Mouse (Mus musculus) common myeloid progenitor, adult 5-6 weeks (primary cell): ENCODE results near the gene Anapc11. TPM values are rescaled to one million over a fixed set of nuclear protein-coding genes. Genes with fewer than 3 reads are reported as not detected.

Source experiments
- ATAC-seq: replicated peaks from 2 replicates; pipeline ENCODE4 v1.8.0; 2016; ENCODE audit warnings: low read depth, mild to moderate bottlenecking, moderate TSS enrichment, inconsistent platforms; ENCODE audit not compliant: poor library complexity, severe bottlenecking
- total RNA-seq: library from RNA; stranded (forward); fragments of 200-1000, 187-1606 nt; gene quantifications from 2 replicates; pipeline ENCODE4 v1.2.3, GENCODE M21; 2017

The Anapc11 gene
- total RNA-seq, 1 experiment from 2014 or later, result 27.2 TPM

- peak; percentile 16; the same call in 1 of the 2 replicates for ATAC-seq
These were observed 43.6 kb downstream of the Anapc11 start for GRCm38 (mm10) chr11:120641869-120642268.

GRCm38 (mm10) chr11:120642939-120643600, 44.8 kb downstream of the Anapc11 start:
- peak; percentile 30 for ATAC-seq

- peak; percentile 96 for ATAC-seq
These were observed 45.4 kb downstream of the Anapc11 start, which contains the start of gene Pycr1 for GRCm38 (mm10) chr11:120643601-120643987. Pycr1 (minus strand) TSS chr11:120643769.

GRCm38 (mm10) chr11:120647047-120647830, 49.0 kb downstream of the Anapc11 start:
- no peak for ATAC-seq

- ATAC-seq, result no peak; the same call in 1 of the 2 replicates
These were observed 49.8 kb downstream of the Anapc11 start, which contains the start of gene Myadml2 for GRCm38 (mm10) chr11:120648001-120648476. Myadml2 (minus strand) TSS chr11:120648158.

- no peak for ATAC-seq
These were observed 53.7 kb downstream of the Anapc11 start for GRCm38 (mm10) chr11:120651872-120652271.

- ATAC-seq, result no peak
These were observed 56.5 kb downstream of the Anapc11 start for GRCm38 (mm10) chr11:120654741-120655140.

GRCm38 (mm10) chr11:120657301-120657700, 59.1 kb downstream of the Anapc11 start:
- no peak for ATAC-seq

Other genes with a start within 250 kb of the Anapc11 start
- gene Actg1, start 249.9 kb upstream of the Anapc11 start, total RNA-seq, result 857 and 890 TPM in 2 replicates
- gene Fscn2, start 236.9 kb upstream of the Anapc11 start, total RNA-seq, result not detected in 2 replicates
- 6.6 and 18.3 TPM in 2 replicates for gene Faap100, start 219.7 kb upstream of the Anapc11 start, total RNA-seq
- gene Nploc4, start 160.7 kb upstream of the Anapc11 start, total RNA-seq, result 29.8 and 37.9 TPM in 2 replicates
- gene Tspan10, start 155.8 kb upstream of the Anapc11 start, total RNA-seq, result not detected in 2 replicates
- gene Pde6g, start 144.9 kb upstream of the Anapc11 start, total RNA-seq, result not detected in 2 replicates
- gene Oxld1, start 140.4 kb upstream of the Anapc11 start, total RNA-seq, result 6.5 and 13.6 TPM in 2 replicates
- 73.3 and 101 TPM in 2 replicates for gene Ccdc137, start 140.3 kb upstream of the Anapc11 start, total RNA-seq
- 7.7 and 9.4 TPM in 2 replicates for gene Arl16, start 130.8 kb upstream of the Anapc11 start, total RNA-seq
- gene Mrpl12, start 113.8 kb upstream of the Anapc11 start, total RNA-seq, result 121 and 140 TPM in 2 replicates
- gene Slc25a10, start 106.6 kb upstream of the Anapc11 start, total RNA-seq, result 8.2 and 12.1 TPM in 2 replicates
- not detected in 2 replicates for gene Gcgr, start 67.7 kb upstream of the Anapc11 start, total RNA-seq
- 26.5 and 31.0 TPM in 2 replicates for gene Mcrip1, start 48.7 kb upstream of the Anapc11 start, total RNA-seq
- gene Ppp1r27, start 47.3 kb upstream of the Anapc11 start, total RNA-seq, result not detected in 2 replicates
- 494 and 545 TPM in 2 replicates for gene P4hb, start 25.2 kb upstream of the Anapc11 start, total RNA-seq
- gene Arhgdia, start 16.8 kb upstream of the Anapc11 start, total RNA-seq, result 148 and 170 TPM in 2 replicates
- 248 and 287 TPM in 2 replicates for gene Alyref, start 56 bp upstream of the Anapc11 start, total RNA-seq
- not detected in 2 replicates for gene Npb, start 10.1 kb downstream of the Anapc11 start, total RNA-seq
- 34.5 and 38.6 TPM in 2 replicates for gene Pcyt2, start 19.5 kb downstream of the Anapc11 start, total RNA-seq
- 45.8 and 50.4 TPM in 2 replicates for gene Sirt7, start 26.8 kb downstream of the Anapc11 start, total RNA-seq
- 20.3 and 22.1 TPM in 2 replicates for gene Mafg, start 35.2 kb downstream of the Anapc11 start, total RNA-seq
- 9.9 and 11.7 TPM in 2 replicates for gene Pycr1, start 45.3 kb downstream of the Anapc11 start, total RNA-seq
- not detected in 2 replicates for gene Myadml2, start 49.7 kb downstream of the Anapc11 start, total RNA-seq
- gene Notum, start 62.8 kb downstream of the Anapc11 start, total RNA-seq, result not detected in 2 replicates
- gene Aspscr1, start 74.6 kb downstream of the Anapc11 start, total RNA-seq, result 31.8 and 44.9 TPM in 2 replicates
- 81.5 and 113 TPM in 2 replicates for gene Cenpx, start 115.3 kb downstream of the Anapc11 start, total RNA-seq
- 30.3 and 30.9 TPM in 2 replicates for gene Lrrc45, start 115.5 kb downstream of the Anapc11 start, total RNA-seq
- gene Rac3, start 123.0 kb downstream of the Anapc11 start, total RNA-seq, result not detected in 2 replicates
- 8.4 and 9.5 TPM in 2 replicates for gene Dcxr, start 128.9 kb downstream of the Anapc11 start, total RNA-seq
- gene Cbr2, start 133.7 kb downstream of the Anapc11 start, total RNA-seq, result not detected in 2 replicates
- gene Hmga1b, start 164.4 kb downstream of the Anapc11 start, total RNA-seq, result 18.9 and 25.7 TPM in 2 replicates
- gene Rfng, start 185.8 kb downstream of the Anapc11 start, total RNA-seq, result 4.8 and 5.6 TPM in 2 replicates
- gene Gps1, start 185.9 kb downstream of the Anapc11 start, total RNA-seq, result 66.0 and 88.2 TPM in 2 replicates
- gene Dus1l, start 198.0 kb downstream of the Anapc11 start, total RNA-seq, result 43.2 and 57.9 TPM in 2 replicates
- gene Fasn, start 226.1 kb downstream of the Anapc11 start, total RNA-seq, result 46.0 and 62.3 TPM in 2 replicates